Mouse (Mus musculus) kidney, embryonic 16.5 days (tissue): ENCODE measurements around the gene Sit1. TPM values are rescaled to one million over a fixed set of nuclear protein-coding genes. Genes with fewer than 3 reads are reported as not detected.

Experiments
- ATAC-seq: fragments of 200-750 bp; cut with Nextera tagmentation; 2 replicates; pipeline ENCODE4 v1.8.0; 2017; ENCODE audit warnings: moderate TSS enrichment; ENCODE audit not compliant: low FRiP score, low TSS enrichment
- H3K27ac ChIP-seq: fragments of 300-500 bp; sonication (generic); 2 replicates; pipeline ENCODE4 v1.5.1; 2014; ENCODE audit warnings: low read length
- H3K27me3 ChIP-seq: fragments of 300-500 bp; sonication (generic); 2 replicates; pipeline ENCODE4 v1.6.1; 2014; ENCODE audit warnings: low read length, control low read depth, mixed read lengths; ENCODE audit not compliant: insufficient read depth
- H3K36me3 ChIP-seq: fragments of 300-500 bp; sonication (generic); 2 replicates; pipeline ENCODE4 v1.6.1; 2014; ENCODE audit warnings: low read length, control low read depth, mixed read lengths; ENCODE audit not compliant: insufficient read depth
- H3K4me1 ChIP-seq: fragments of 300-500 bp; sonication (generic); 2 replicates; pipeline ENCODE4 v1.6.1; 2014; ENCODE audit warnings: low read length, control low read depth, mixed read lengths; ENCODE audit not compliant: insufficient read depth
- H3K4me2 ChIP-seq: fragments of 300-500 bp; sonication (generic); replicated peaks from 2 replicates; pipeline ENCODE4 v1.6.1; 2014; ENCODE audit warnings: low read depth, low read length
- H3K4me3 ChIP-seq: fragments of 300-500 bp; sonication (generic); 2 replicates; pipeline ENCODE4 v1.5.1; 2014; ENCODE audit warnings: mild to moderate bottlenecking, low read length
- H3K9ac ChIP-seq: fragments of 300-500 bp; sonication (generic); replicated peaks from 2 replicates; pipeline ENCODE4 v1.6.1; 2014; ENCODE audit warnings: low read length
- H3K9me3 ChIP-seq: fragments of 300-500 bp; sonication (generic); 2 replicates; pipeline ENCODE4 v1.6.1; 2016; ENCODE audit warnings: low read length, control low read depth
- WGBS: fragments of 180-500 bp; shearing (Covaris S2); extraction: QIAGEN DNeasy Blood & Tissue Kit; methylation state at CpG from one replicate; pipeline ENCODE4 v1.1.7; 2014; 5-methylcytosine and 5-hydroxymethylcytosine counted together
- polyA plus RNA-seq: library from polyadenylated mRNA; unstranded; fragments of >200 nt; fragmentation: Nextera tagmentation; extraction: Ambion mirVana; gene quantifications from 2 replicates; pipeline ENCODE4 v1.2.1, GENCODE M21; 2015

Sit1 gene
- polyA plus RNA-seq, 1 experiment from 2014 or later: not detected

- Histone ChIP-seq H3K9ac (peak within 1 kb of the TSS; percentile 27), H3K27me3 (no peaks in the 10 kb centered on the region), H3K9me3 (no peaks in the 10 kb centered on the region), H3K27ac (no peak within 1 kb of the TSS), H3K4me3 (peak within 1 kb of the TSS; percentile 27), H3K4me2 (peak within 1 kb of the TSS; percentile 49), H3K4me1 (peaks cover 22% of the 10 kb centered on the region), H3K36me3 (no peaks in the 10 kb centered on the region)
- ATAC-seq: 0 out of 2 replicates have a peak, but pooled peaks have one; percentile 43
- 21% methylated on average over 20 of the region's 20 CpGs for WGBS
Measured at GRCm38 (mm10) chr4:43454041-43454836, 29.3 kb downstream of the Sit1 start, which contains the start of gene Cd72. TSS of gene Cd72 (minus strand) at chr4:43454628.

GRCm38 (mm10) chr4:43453413-43453812 lies 30.1 kb downstream of the Sit1 start:
- Histone ChIP-seq H3K27me3 (no peaks in the 10 kb centered on the region), H3K9ac (peak overlapping the region; percentile 27), H3K4me3 (peak overlapping the region; percentile 27), H3K4me1 (peaks cover 22% of the 10 kb centered on the region), H3K27ac (no peak overlapping the region), H3K4me2 (peak overlapping the region; percentile 49), H3K9me3 (no peaks in the 10 kb centered on the region), H3K36me3 (peaks cover 2% of the 10 kb centered on the region; the same call in 1 of the 2 replicates)
- WGBS: 2% methylated on average over 17 of the region's 18 CpGs
- 0 out of 2 replicates have a peak, but pooled peaks have one; percentile 9 for ATAC-seq

- peaks cover 13% of the 10 kb centered on the region for H3K36me3 ChIP-seq
- no peaks in the 10 kb centered on the region for H3K9me3 ChIP-seq
- no peaks in the 10 kb centered on the region for H3K27me3 ChIP-seq
- no peak overlapping the region for H3K27ac ChIP-seq
- no peak overlapping the region for H3K4me3 ChIP-seq
- no peak overlapping the region for H3K4me2 ChIP-seq
- WGBS: 50% methylated on average over 11 of the region's 11 CpGs
- ATAC-seq: no peak
- H3K4me1 ChIP-seq: peaks cover 22% of the 10 kb centered on the region
- no peak overlapping the region for H3K9ac ChIP-seq
Measured at GRCm38 (mm10) chr4:43452315-43452714, 31.2 kb downstream of the Sit1 start.

GRCm38 (mm10) chr4:43448554-43448953 lies 35.0 kb downstream of the Sit1 start:
- no peak overlapping the region for H3K4me2 ChIP-seq
- H3K9me3 ChIP-seq: no peaks in the 10 kb centered on the region
- no peak overlapping the region for H3K9ac ChIP-seq
- H3K4me1 ChIP-seq: peaks cover 17% of the 10 kb centered on the region
- 85% methylated on average over 3 of the region's 3 CpGs for WGBS
- peaks cover 37% of the 10 kb centered on the region for H3K36me3 ChIP-seq
- no peak for ATAC-seq
- no peak overlapping the region for H3K27ac ChIP-seq
- H3K27me3 ChIP-seq: no peaks in the 10 kb centered on the region
- H3K4me3 ChIP-seq: no peak overlapping the region

GRCm38 (mm10) chr4:43447251-43447650 lies 36.3 kb downstream of the Sit1 start:
- Histone ChIP-seq H3K4me2 (no peak overlapping the region), H3K36me3 (peaks cover 37% of the 10 kb centered on the region), H3K9me3 (no peaks in the 10 kb centered on the region), H3K27me3 (no peaks in the 10 kb centered on the region), H3K4me3 (no peak overlapping the region), H3K27ac (no peak overlapping the region), H3K4me1 (peaks cover 12% of the 10 kb centered on the region), H3K9ac (no peak overlapping the region)
- no peak for ATAC-seq
- WGBS: 89% methylated on average over 13 of the region's 13 CpGs

- H3K9ac ChIP-seq: peak overlapping the region; percentile 98
- WGBS: 1% methylated on average over 28 of the region's 28 CpGs
- H3K27ac ChIP-seq: peak overlapping the region; percentile 98
- no peaks in the 10 kb centered on the region for H3K27me3 ChIP-seq
- ATAC-seq: peak; percentile 17; the same call in 1 of the 2 replicates
- peak overlapping the region; percentile 86 for H3K4me3 ChIP-seq
- H3K4me2 ChIP-seq: peak overlapping the region; percentile 96
- peaks cover 12% of the 10 kb centered on the region for H3K4me1 ChIP-seq
- no peaks in the 10 kb centered on the region for H3K9me3 ChIP-seq
- H3K36me3 ChIP-seq: peaks cover 36% of the 10 kb centered on the region
Measured at GRCm38 (mm10) chr4:43443511-43443910, 40.0 kb downstream of the Sit1 start.

GRCm38 (mm10) chr4:43442456-43443361 lies 40.8 kb downstream of the Sit1 start:
- Histone ChIP-seq H3K4me1 (peaks cover 12% of the 10 kb centered on the region), H3K36me3 (peaks cover 28% of the 10 kb centered on the region), H3K27me3 (no peaks in the 10 kb centered on the region), H3K9me3 (no peaks in the 10 kb centered on the region), H3K9ac (peak overlapping the region; percentile 98), H3K4me2 (peak overlapping the region; percentile 96), H3K27ac (peak overlapping the region; percentile 98), H3K4me3 (peak overlapping the region; percentile 86)
- peak; percentile 75 for ATAC-seq
- 0% methylated on average over 67 of the region's 88 CpGs for WGBS

GRCm38 (mm10) chr4:43442044-43442443 lies 41.5 kb downstream of the Sit1 start:
- under 1% methylated on average over 33 of the region's 33 CpGs for WGBS
- Histone ChIP-seq H3K9ac (peak overlapping the region; percentile 98), H3K36me3 (peaks cover 21% of the 10 kb centered on the region), H3K27me3 (no peaks in the 10 kb centered on the region), H3K4me1 (peaks cover 12% of the 10 kb centered on the region), H3K9me3 (no peaks in the 10 kb centered on the region), H3K4me2 (peak overlapping the region; percentile 96), H3K27ac (peak overlapping the region; percentile 98), H3K4me3 (peak overlapping the region; percentile 86)
- peak; percentile 93 for ATAC-seq

- H3K4me1 ChIP-seq: peaks cover 12% of the 10 kb centered on the region
- no peaks in the 10 kb centered on the region for H3K27me3 ChIP-seq
- no peak for ATAC-seq
- H3K36me3 ChIP-seq: peaks cover 17% of the 10 kb centered on the region
- H3K27ac ChIP-seq: peak within 1 kb of the TSS; percentile 98
- WGBS: 27% methylated on average over 4 of the region's 4 CpGs
- peak within 1 kb of the TSS; percentile 86 for H3K4me3 ChIP-seq
- H3K9me3 ChIP-seq: no peaks in the 10 kb centered on the region
- peak within 1 kb of the TSS; percentile 98 for H3K9ac ChIP-seq
- H3K4me2 ChIP-seq: peak within 1 kb of the TSS; percentile 96
Measured at GRCm38 (mm10) chr4:43441639-43442038, 41.9 kb downstream of the Sit1 start, which contains the start of gene Tesk1. TSS of gene Tesk1 (plus strand) at chr4:43441939.
